Mouse (Mus musculus) thymus, adult 2 months (tissue): ENCODE measurements at regions not wholly inside any gene's neighbourhood (a gene's known extent, or its start where the extent isn't known, plus 50 kb on each side); places are given as distances from the start of the nearest gene placed in this dataset.

Experiments
- DNase-seq: peaks from one replicate; pipeline ENCODE4 v3.0.0; 2021
- H3K27ac ChIP-seq: fragments of 200-500 bp; 2 replicates; pipeline ENCODE4 v1.5.1; 2012; ENCODE audit warnings: low read length, control low read depth; ENCODE audit not compliant: control insufficient read depth, insufficient read depth
- H3K27me3 ChIP-seq: fragments of 200-500 bp; 2 replicates; pipeline ENCODE4 v1.6.1; 2012; ENCODE audit warnings: mild to moderate bottlenecking, low read length, moderate library complexity, mixed read lengths; ENCODE audit not compliant: control insufficient read depth, insufficient read depth
- H3K36me3 ChIP-seq: fragments of 200-500 bp; 2 replicates; pipeline ENCODE4 v1.6.1; 2012; ENCODE audit warnings: mild to moderate bottlenecking, low read length, moderate library complexity; ENCODE audit not compliant: control insufficient read depth, insufficient read depth
- H3K4me1 ChIP-seq: fragments of 200-500 bp; replicated peaks from 2 replicates; pipeline ENCODE4 v1.6.1; 2012; ENCODE audit warnings: low read length; ENCODE audit not compliant: control insufficient read depth, insufficient read depth
- H3K4me3 ChIP-seq: fragments of 200-500 bp; 2 replicates; pipeline ENCODE4 v1.5.1; 2012; ENCODE audit warnings: mild to moderate bottlenecking, low read length, control low read depth, moderate library complexity; ENCODE audit not compliant: control insufficient read depth, insufficient read depth
- CTCF ChIP-seq: fragments of 200-500 bp; IDR thresholded peaks from 2 replicates; pipeline ENCODE4 v1.5.1; 2012; ENCODE audit warnings: mild to moderate bottlenecking, control low read depth, low read length, moderate library complexity, borderline replicate concordance; ENCODE audit not compliant: control insufficient read depth, poor library complexity, insufficient read depth; ENCODE audit errors: extremely low read depth
- POLR2A ChIP-seq: fragments of 200-500 bp; IDR thresholded peaks from 2 replicates; pipeline ENCODE4 v1.6.1; 2012; ENCODE audit warnings: mild to moderate bottlenecking, low read length, control low read depth, moderate library complexity; ENCODE audit not compliant: control insufficient read depth, poor library complexity, insufficient read depth; ENCODE audit errors: extremely low read depth
- WGBS: fragments of 180-500 bp; shearing (Covaris S2); methylation state at CpG from one replicate; pipeline ENCODE4 v1.1.7; 2018; 5-methylcytosine and 5-hydroxymethylcytosine counted together

GRCm38 (mm10) chr2:48733936-48734335 is 80.0 kb upstream of the Acvr2a start:
- TF ChIP-seq CTCF: no peak
- no peak for TF ChIP-seq POLR2A
- Histone ChIP-seq H3K27ac (no peak overlapping the region), H3K27me3 (no peaks in the 10 kb centered on the region), H3K4me3 (no peak overlapping the region), H3K36me3 (no peaks in the 10 kb centered on the region), H3K4me1 (no peaks in the 10 kb centered on the region)
- no peak for DNase-seq
- WGBS: 90% methylated on average over 1 of the region's 1 CpGs

DNA sequence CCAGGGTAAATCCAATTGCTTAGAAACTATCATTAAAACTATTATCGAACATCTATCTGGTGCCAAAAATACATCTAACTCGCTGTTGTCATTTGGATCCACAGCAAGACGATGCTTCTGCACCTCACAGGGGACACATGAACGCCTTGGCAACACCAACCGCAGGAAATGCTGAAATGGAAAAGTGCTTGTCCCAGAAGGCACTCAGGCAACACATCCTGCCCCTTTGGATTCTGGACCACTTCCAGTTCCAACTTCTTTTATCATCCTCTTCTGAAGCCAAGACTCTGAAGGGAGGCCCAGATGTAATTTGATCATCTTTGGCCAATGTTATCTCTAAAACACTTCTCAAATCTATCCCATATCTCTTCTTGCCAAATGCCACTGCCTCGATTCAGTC is 79.4 kb upstream of the Acvr2a start:
- H3K4me3 ChIP-seq: no peak overlapping the region
- no peaks in the 10 kb centered on the region for H3K27me3 ChIP-seq
- no peak overlapping the region for H3K27ac ChIP-seq
- 91% methylated on average over 6 of the region's 6 CpGs for WGBS
- no peaks in the 10 kb centered on the region for H3K36me3 ChIP-seq
- no peaks in the 10 kb centered on the region for H3K4me1 ChIP-seq
- TF ChIP-seq CTCF (no peak), POLR2A (no peak)
- no peak for DNase-seq

GRCm38 (mm10) chr2:48736312-48736711 is 77.6 kb upstream of the Acvr2a start:
- no peak for DNase-seq
- H3K36me3 ChIP-seq: no peaks in the 10 kb centered on the region
- no peak overlapping the region for H3K27ac ChIP-seq
- no peak for TF ChIP-seq CTCF
- no peak for TF ChIP-seq POLR2A
- H3K4me3 ChIP-seq: no peak overlapping the region
- 92% methylated on average over 2 of the region's 2 CpGs for WGBS
- H3K4me1 ChIP-seq: no peaks in the 10 kb centered on the region
- no peaks in the 10 kb centered on the region for H3K27me3 ChIP-seq
